ENCODE assay signal across 7 mouse cellular contexts in the genomic region with DNA sequence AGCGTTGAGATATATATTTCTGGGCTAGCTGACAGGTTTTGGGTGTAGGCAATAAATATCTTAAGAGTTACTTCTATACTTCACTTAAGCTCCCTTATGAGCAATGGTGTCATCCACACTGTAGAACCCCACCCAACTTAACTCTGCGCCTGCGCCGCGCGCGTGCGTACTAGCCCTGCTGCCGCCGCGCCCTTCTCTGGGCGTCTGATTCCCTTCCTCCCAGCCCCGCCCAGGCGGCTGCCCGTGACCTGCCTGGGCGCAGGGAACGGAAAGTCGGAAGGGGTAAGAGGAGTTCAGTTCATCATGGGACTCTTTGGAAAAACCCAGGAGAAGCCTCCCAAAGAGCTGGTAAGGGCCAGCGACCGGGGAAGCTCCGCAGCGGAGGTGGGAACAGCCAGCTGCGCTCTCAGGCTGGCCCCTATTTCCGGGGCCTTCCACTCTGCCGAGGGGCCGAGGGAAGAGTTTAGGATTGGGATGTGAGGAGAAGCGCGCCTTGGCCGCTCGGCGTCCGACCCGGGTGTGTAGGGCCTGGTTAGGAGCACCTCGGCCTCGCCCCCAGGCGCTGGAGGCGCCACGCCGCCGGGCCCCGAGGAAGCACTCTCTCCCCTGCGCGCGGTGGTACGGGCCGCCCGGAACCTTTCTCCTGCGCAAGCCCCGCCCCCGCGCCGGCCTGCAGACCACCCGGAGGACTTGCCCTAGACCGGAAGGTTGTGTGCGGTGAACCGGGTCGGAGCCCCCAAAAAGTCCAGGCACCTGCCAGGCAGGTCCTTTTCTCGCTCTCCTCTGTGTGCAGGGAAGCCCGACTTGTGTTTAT. TPM values are rescaled to one million over a fixed set of nuclear protein-coding genes. Genes with fewer than 3 reads are reported as not detected.
DNase-seq lines count a peak whose midpoint lies in the region; ATAC-seq lines count a peak whose summit lies in the region.

A gene (plus strand): TSS at position 112 of the 814 bp plus-strand sequence.

- peak; percentile 97 for ATAC-seq in embryonic facial prominence, embryonic 11.5 days (replicated peaks; ENCODE audit: insufficient number of reproducible peaks, low FRiP score, low TSS enrichment, low read depth)
- peak; percentile 97 for ATAC-seq in limb, embryonic 11.5 days (ENCODE audit: insufficient number of reproducible peaks, low FRiP score, low TSS enrichment, low read depth)
- peak; percentile 98 for ATAC-seq in midbrain, embryonic 14.5 days (ENCODE audit: low FRiP score, low TSS enrichment)

- peak within 1 kb of the TSS; percentile 50 for H3K4me2 ChIP-seq in embryonic facial prominence, embryonic 11.5 days (ENCODE audit: low read depth, low read length)
- H3K4me2 ChIP-seq in limb, embryonic 11.5 days (ENCODE audit: low read depth, severe bottlenecking), result peak within 1 kb of the TSS; percentile 39
- H3K4me2 ChIP-seq in midbrain, embryonic 14.5 days (ENCODE audit: low read length), result peak within 1 kb of the TSS; percentile 57

- H3K4me1 ChIP-seq in embryonic facial prominence, embryonic 11.5 days (ENCODE audit: control insufficient read depth, insufficient read depth, low read length), result no peaks in the 10 kb centered on the region
- H3K4me1 ChIP-seq in limb, embryonic 11.5 days (ENCODE audit: control insufficient read depth, insufficient read depth, low read length), result no peaks in the 10 kb centered on the region
- peaks cover 8% of the 10 kb centered on the region; the same call in 1 of the 2 replicates for H3K4me1 ChIP-seq in midbrain, embryonic 14.5 days (ENCODE audit: control insufficient read depth, insufficient read depth, low read length)

- H3K9me3 ChIP-seq in embryonic facial prominence, embryonic 11.5 days (replicated peaks; ENCODE audit: control insufficient read depth, low read length), result no peaks in the 10 kb centered on the region
- H3K9me3 ChIP-seq in limb, embryonic 11.5 days (ENCODE audit: control insufficient read depth, low read length), result no peaks in the 10 kb centered on the region
- H3K9me3 ChIP-seq in midbrain, embryonic 14.5 days (ENCODE audit: control insufficient read depth, low read length), result peaks cover 4% of the 10 kb centered on the region; the same call in 1 of the 2 replicates

- peak within 1 kb of the TSS; percentile 90 for H3K9ac ChIP-seq in embryonic facial prominence, embryonic 11.5 days (replicated peaks; ENCODE audit: low read length)
- H3K9ac ChIP-seq in limb, embryonic 11.5 days (ENCODE audit: low read length), result peak within 1 kb of the TSS; percentile 94
- H3K9ac ChIP-seq in midbrain, embryonic 14.5 days (replicated peaks; ENCODE audit: low read length), result peak within 1 kb of the TSS; percentile 96

- no peaks in the 10 kb centered on the region for H3K27me3 ChIP-seq in embryonic facial prominence, embryonic 11.5 days (ENCODE audit: control insufficient read depth, insufficient read depth, low read length)
- no peaks in the 10 kb centered on the region for H3K27me3 ChIP-seq in limb, embryonic 11.5 days (ENCODE audit: control insufficient read depth, insufficient read depth, low read length)
- H3K27me3 ChIP-seq in midbrain, embryonic 14.5 days (ENCODE audit: control insufficient read depth, insufficient read depth, low read length), result no peaks in the 10 kb centered on the region

- peak; percentile 98 for DNase-seq in adrenal gland, postnatal 14 days
- DNase-seq in embryonic facial prominence, embryonic 11.5 days (ENCODE audit: low spot score), result peak; percentile 92
- peak; percentile 100 for DNase-seq in heart, adult 11 months
- DNase-seq in kidney, adult 18-20 months, result peak; percentile 97
- DNase-seq in limb, embryonic 11.5 days (ENCODE audit: low spot score), result peak; percentile 92
- DNase-seq in midbrain, embryonic 14.5 days, result peak; percentile 96
- DNase-seq in spleen, adult 18-20 months, result peak; percentile 92 to 97

- no peaks in the 10 kb centered on the region for H3K36me3 ChIP-seq in embryonic facial prominence, embryonic 11.5 days (replicated peaks; ENCODE audit: control insufficient read depth, insufficient read depth, low read depth, low read length)
- no peaks in the 10 kb centered on the region for H3K36me3 ChIP-seq in limb, embryonic 11.5 days (ENCODE audit: control insufficient read depth, insufficient read depth, low read length)
- H3K36me3 ChIP-seq in midbrain, embryonic 14.5 days (ENCODE audit: control insufficient read depth, insufficient read depth, low read length), result no peaks in the 10 kb centered on the region

- peak within 1 kb of the TSS; percentile 95 for H3K27ac ChIP-seq in embryonic facial prominence, embryonic 11.5 days (replicated peaks; ENCODE audit: low read depth, low read length)
- peak within 1 kb of the TSS; percentile 95 for H3K27ac ChIP-seq in limb, embryonic 11.5 days (replicated peaks; ENCODE audit: low read depth, low read length)
- H3K27ac ChIP-seq in midbrain, embryonic 14.5 days (replicated peaks; ENCODE audit: low read depth, low read length), result peak within 1 kb of the TSS; percentile 97

- under 1% methylated on average over 58 of the region's 59 CpGs for WGBS in embryonic facial prominence, embryonic 11.5 days
- under 1% methylated on average over 52 of the region's 59 CpGs for WGBS in limb, embryonic 11.5 days
- WGBS in midbrain, embryonic 14.5 days, result under 1% methylated on average over 57 of the region's 59 CpGs

- H3K4me3 ChIP-seq in embryonic facial prominence, embryonic 11.5 days (ENCODE audit: low read depth, low read length), result peak within 1 kb of the TSS; percentile 57
- H3K4me3 ChIP-seq in limb, embryonic 11.5 days (ENCODE audit: low read depth, low read length), result peak within 1 kb of the TSS; percentile 69
- H3K4me3 ChIP-seq in midbrain, embryonic 14.5 days (replicated peaks; ENCODE audit: low read depth, low read length), result peak within 1 kb of the TSS; percentile 71

RNA-seq across cellular contexts. Expression of the gene that starts here (rescaled TPM):
- total RNA-seq in adrenal gland, postnatal 14 days (2021), result 99.8 and 107 TPM in 2 replicates
- polyA plus RNA-seq in embryonic facial prominence, embryonic 11.5 days (2014; fragmentation: Nextera tagmentation; extraction: Ambion mirVana), result 53.6 and 53.8 TPM in 2 replicates
- polyA plus RNA-seq in limb, embryonic 11.5 days (2014; fragmentation: Nextera tagmentation; extraction: Ambion mirVana), result 51.7 and 52.8 TPM in 2 replicates
- 43.0 and 57.8 TPM in 2 replicates for polyA plus RNA-seq in midbrain, embryonic 14.5 days (2014; fragmentation: Nextera tagmentation; extraction: Ambion mirVana)

Comparison
In these comparisons a context has a peak if more than half of its experiments do, and no peak if none do; other contexts are left out.
1. Peak in every context shown above with its lines: DNase-seq, ATAC-seq, H3K4me3 ChIP-seq and H3K27ac ChIP-seq.